Mouse (Mus musculus): ENCODE results near the gene Rsl1d1.
"Not testable (repeated sequence)": the region's sequence is repeated elsewhere in the genome, so short reads cannot be mapped to it uniquely, and the experiment has no call there.

Rsl1d1 gene

GRCm38 (mm10) chr16:11157721-11158120 is 45.4 kb downstream of the Rsl1d1 start:
- in situ Hi-C loops (cut with MboI, MseI) = not testable (repeated sequence)

- in situ Hi-C loops (cut with MboI, MseI) = no loop called here
These were observed 48.6 kb downstream of the Rsl1d1 start for GRCm38 (mm10) chr16:11154500-11154899.

GRCm38 (mm10) chr16:11143706-11144483 is 59.2 kb downstream of the Rsl1d1 start:
- in situ Hi-C loops (cut with MboI, MseI) = loop anchor here (5.0 kb wide), 1 partner anchor 1312 kb away; no protein-coding TSS in a partner anchor
